Mouse (Mus musculus): ENCODE results near the gene Tmed9.

DNA sequence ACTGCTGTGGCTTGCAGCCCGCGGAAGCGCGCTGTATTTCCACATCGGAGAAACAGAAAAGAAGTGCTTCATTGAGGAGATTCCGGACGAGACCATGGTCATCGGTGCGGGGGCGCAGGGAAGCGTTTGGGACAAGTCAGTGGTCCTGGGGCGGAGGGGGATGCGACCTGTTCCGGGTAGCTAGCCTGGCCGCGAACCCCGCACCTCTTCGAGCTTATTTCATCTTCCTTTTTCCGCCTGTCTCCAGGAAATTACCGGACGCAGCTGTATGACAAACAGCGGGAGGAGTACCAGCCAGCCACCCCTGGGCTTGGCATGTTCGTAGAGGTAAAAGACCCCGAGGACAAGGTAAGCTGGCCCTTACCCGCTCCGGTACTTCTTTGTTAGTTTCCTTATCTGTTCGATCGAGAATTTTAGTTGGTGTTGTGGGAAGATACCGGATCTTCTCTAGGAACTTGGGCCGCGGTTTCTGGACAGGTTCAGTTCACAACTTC lies 19.8 kb downstream of the Tmed9 start:
- TF ChIP-seq POLR2A (IDR thresholded peaks at IDR 0.05; ENCODE audit: borderline replicate concordance, low read depth, low read length), result no peak
- TF ChIP-seq CTCF (IDR thresholded peaks at IDR 0.05; ENCODE audit: low read depth, low read length), result no peak

Measured in bone marrow macrophage, adult 2 months (primary cell).